Mouse (Mus musculus) stomach, embryonic 15.5 days (tissue): ENCODE measurements around the gene Arg2. TPM values are rescaled to one million over a fixed set of nuclear protein-coding genes. Genes with fewer than 3 reads are reported as not detected.

Experiments used
- ATAC-seq: fragments of 200-750 bp; cut with Nextera tagmentation; 2 replicates; pipeline ENCODE4 v1.8.0; 2017; ENCODE audit warnings: low read depth, moderate number of reproducible peaks, moderate TSS enrichment; ENCODE audit not compliant: insufficient read depth, low FRiP score
- H3K27ac ChIP-seq: fragments of 300-500 bp; sonication (generic); 2 replicates; pipeline ENCODE4 v1.5.1; 2015; ENCODE audit warnings: mild to moderate bottlenecking, inconsistent platforms
- H3K27me3 ChIP-seq: fragments of 300-500 bp; sonication (generic); replicated peaks from 2 replicates; pipeline ENCODE4 v1.6.1; 2015; ENCODE audit warnings: inconsistent platforms
- H3K36me3 ChIP-seq: fragments of 300-500 bp; sonication (generic); 2 replicates; pipeline ENCODE4 v1.6.1; 2015; ENCODE audit warnings: inconsistent platforms
- H3K4me1 ChIP-seq: fragments of 300-500 bp; sonication (generic); 2 replicates; pipeline ENCODE4 v1.6.1; 2015; ENCODE audit warnings: inconsistent platforms
- H3K4me2 ChIP-seq: fragments of 300-500 bp; sonication (generic); 2 replicates; pipeline ENCODE4 v1.6.1; 2015; ENCODE audit warnings: mild to moderate bottlenecking, inconsistent platforms
- H3K4me3 ChIP-seq: fragments of 300-500 bp; sonication (generic); replicated peaks from 2 replicates; pipeline ENCODE4 v1.5.1; 2015; ENCODE audit warnings: inconsistent platforms
- H3K9ac ChIP-seq: fragments of 300-500 bp; sonication (generic); 2 replicates; pipeline ENCODE4 v1.6.1; 2015; ENCODE audit warnings: inconsistent platforms
- H3K9me3 ChIP-seq: fragments of 300-500 bp; sonication (generic); 2 replicates; pipeline ENCODE4 v1.6.1; 2016; ENCODE audit warnings: inconsistent platforms
- WGBS: fragments of 180-500 bp; shearing (Covaris S2); methylation state at CpG from one replicate; pipeline ENCODE4 v1.1.7; 2015; 5-methylcytosine and 5-hydroxymethylcytosine counted together
- polyA plus RNA-seq: library from polyadenylated mRNA; unstranded; fragments of >200 nt; fragmentation: Nextera tagmentation; extraction: Ambion mirVana; gene quantifications from 2 replicates; pipeline ENCODE4 v1.2.1, GENCODE M21; 2015

The Arg2 gene
- polyA plus RNA-seq, 1 experiment from 2014 or later = 1.2 TPM

DNA sequence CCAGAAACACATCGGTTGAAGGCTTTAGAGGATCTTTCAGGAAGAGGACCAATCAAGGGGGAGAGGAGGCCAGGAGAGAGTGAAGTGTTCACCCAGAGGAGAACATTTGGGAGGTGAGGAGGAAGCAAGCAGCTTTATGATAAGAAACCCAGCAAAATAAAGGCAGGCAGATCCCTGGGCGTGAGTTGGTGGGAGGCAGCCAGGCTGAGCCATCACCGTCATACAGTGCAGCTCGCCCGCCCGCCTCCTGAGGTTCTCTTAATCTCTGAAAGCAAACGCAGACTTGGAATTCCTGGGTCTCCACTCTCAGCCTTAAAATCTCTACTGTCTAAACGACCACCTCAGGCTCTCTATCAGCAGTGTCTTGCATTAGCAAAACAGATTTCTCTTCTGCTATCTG lies 4.1 kb downstream of the Arg2 start:
- Histone ChIP-seq H3K4me1 (peaks cover 12% of the 10 kb centered on the region), H3K27me3 (peaks cover 32% of the 10 kb centered on the region), H3K4me3 (no peak overlapping the region), H3K27ac (no peak overlapping the region), H3K9me3 (no peaks in the 10 kb centered on the region), H3K36me3 (no peaks in the 10 kb centered on the region), H3K9ac (no peak overlapping the region), H3K4me2 (no peak overlapping the region)
- WGBS = 31% methylated on average over 8 of the region's 8 CpGs
- no peak for ATAC-seq

DNA sequence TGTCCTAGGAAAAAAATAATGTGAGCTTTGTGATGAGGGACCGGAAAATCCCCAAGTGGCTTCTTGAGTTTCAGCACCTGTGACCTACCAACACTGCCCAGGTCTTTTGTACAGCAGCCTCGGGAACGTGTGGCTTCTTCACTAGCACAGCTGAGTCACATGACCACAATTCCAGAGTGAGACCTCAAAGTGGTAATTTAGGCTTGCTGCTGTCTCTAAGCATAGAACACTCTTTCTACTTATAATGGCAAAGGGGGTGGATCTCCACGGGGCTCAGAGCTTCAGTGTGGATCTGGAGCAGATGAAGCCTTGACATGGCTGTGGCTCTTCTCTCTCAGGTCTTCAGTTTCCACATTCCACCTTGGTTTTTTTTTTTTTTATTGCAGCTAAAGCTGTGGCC lies 4.5 kb downstream of the Arg2 start:
- Histone ChIP-seq H3K4me3 (no peak overlapping the region), H3K36me3 (no peaks in the 10 kb centered on the region), H3K27ac (no peak overlapping the region), H3K27me3 (peaks cover 32% of the 10 kb centered on the region), H3K9me3 (no peaks in the 10 kb centered on the region), H3K9ac (no peak overlapping the region), H3K4me1 (peaks cover 12% of the 10 kb centered on the region), H3K4me2 (no peak overlapping the region)
- no peak for ATAC-seq
- WGBS = 32% methylated on average over 4 of the region's 4 CpGs

DNA sequence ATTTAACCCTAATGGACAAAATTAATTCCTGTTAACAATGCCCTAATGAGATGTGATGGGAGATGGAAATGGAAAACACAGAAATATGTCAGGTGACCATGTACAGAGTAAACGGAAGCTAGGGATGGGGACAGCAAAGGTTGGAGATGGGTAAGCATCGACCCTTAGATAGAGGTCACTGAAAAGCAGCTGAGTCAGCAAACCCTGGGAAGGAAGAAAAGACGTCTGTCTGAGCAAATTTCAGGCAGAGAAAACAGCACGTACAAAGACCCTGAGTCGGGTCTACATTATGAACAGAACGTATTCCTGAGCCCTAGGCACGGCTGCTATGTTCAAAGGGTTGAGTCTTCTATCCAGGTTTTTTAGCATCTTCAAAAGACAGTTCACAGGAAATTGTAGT lies 6.4 kb downstream of the Arg2 start:
- Histone ChIP-seq H3K9me3 (no peaks in the 10 kb centered on the region), H3K36me3 (no peaks in the 10 kb centered on the region), H3K27me3 (peaks cover 14% of the 10 kb centered on the region; the same call in 1 of the 2 replicates), H3K4me3 (no peak overlapping the region), H3K9ac (no peak overlapping the region), H3K27ac (no peak overlapping the region), H3K4me2 (no peak overlapping the region), H3K4me1 (no peaks in the 10 kb centered on the region)
- no peak for ATAC-seq
- WGBS = 69% methylated on average over 7 of the region's 7 CpGs

DNA sequence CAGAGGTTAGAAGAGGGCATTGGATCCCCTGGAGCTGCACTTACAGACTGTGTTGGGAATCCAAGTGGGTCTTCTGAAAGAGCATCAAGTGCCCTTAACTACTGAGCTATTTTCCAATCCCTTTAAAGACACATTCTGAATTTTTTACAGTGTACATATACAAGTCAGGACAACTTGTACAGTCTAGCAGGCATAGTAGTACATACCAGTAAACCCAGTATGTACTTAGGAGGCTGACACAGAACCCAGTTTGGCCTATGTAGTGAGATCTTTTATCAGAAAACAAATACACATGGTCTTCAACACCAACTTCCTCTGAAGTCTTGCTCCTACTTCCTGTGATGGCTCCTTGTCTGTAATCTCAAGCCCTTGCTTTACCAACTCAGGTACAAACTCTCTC lies 8.4 kb downstream of the Arg2 start:
- ATAC-seq = no peak
- no peaks in the 10 kb centered on the region for H3K4me1 ChIP-seq

DNA sequence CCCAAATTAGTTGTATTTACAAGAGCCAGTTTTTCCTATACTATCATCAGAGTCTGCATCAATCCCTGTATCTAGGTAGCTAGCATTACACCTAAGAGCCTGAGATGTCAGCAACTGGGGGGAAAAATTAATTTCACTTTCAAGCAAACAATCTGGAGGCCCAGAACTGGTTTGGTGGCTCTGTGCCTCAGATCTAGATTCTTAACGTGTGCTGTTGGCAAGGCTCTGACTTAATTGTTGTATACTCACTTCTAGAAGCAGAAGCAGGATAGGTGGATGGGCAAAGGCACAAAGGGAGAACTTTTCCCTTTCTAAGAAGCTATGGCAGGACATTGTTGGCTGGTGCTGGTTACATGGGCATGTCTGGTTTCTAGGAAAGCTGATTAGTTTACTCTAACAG lies 8.8 kb downstream of the Arg2 start:
- Histone ChIP-seq H3K36me3 (no peaks in the 10 kb centered on the region), H3K4me1 (no peaks in the 10 kb centered on the region), H3K4me3 (no peak overlapping the region), H3K9ac (no peak overlapping the region), H3K27ac (no peak overlapping the region), H3K27me3 (no peaks in the 10 kb centered on the region), H3K4me2 (no peak overlapping the region), H3K9me3 (no peaks in the 10 kb centered on the region)
- 38% methylated on average over 1 of the region's 1 CpGs for WGBS
- no peak for ATAC-seq

More for the DNA sequence above, 8.4 kb downstream of the Arg2 start:
- no peaks in the 10 kb centered on the region for H3K9me3 ChIP-seq
- H3K36me3 ChIP-seq = no peaks in the 10 kb centered on the region
- no peak overlapping the region for H3K4me3 ChIP-seq
- H3K27me3 ChIP-seq = no peaks in the 10 kb centered on the region
- no peak overlapping the region for H3K9ac ChIP-seq
- no peak overlapping the region for H3K27ac ChIP-seq
- H3K4me2 ChIP-seq = no peak overlapping the region

DNA sequence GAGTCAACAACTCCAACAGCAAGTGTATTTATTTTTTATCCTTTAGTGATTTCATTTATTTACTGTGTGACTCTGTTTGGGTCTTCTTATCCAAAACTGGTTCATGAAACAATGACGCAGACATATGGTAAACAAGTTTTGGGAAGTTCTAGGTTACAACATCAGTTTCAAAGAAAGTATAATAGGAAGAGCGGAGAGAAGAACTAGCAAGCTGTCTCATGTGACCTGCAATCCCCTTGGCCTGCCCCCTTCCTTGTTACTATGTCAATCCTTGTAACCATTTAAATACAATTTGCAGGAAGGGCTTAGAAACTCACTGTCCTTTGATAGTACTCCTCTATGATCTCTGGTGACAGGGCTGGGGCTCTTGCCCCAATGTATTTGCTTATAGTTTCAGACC lies 10.2 kb downstream of the Arg2 start:
- Histone ChIP-seq H3K4me2 (no peak overlapping the region), H3K9me3 (no peaks in the 10 kb centered on the region), H3K27me3 (no peaks in the 10 kb centered on the region), H3K4me1 (no peaks in the 10 kb centered on the region), H3K4me3 (no peak overlapping the region), H3K9ac (no peak overlapping the region), H3K36me3 (no peaks in the 10 kb centered on the region), H3K27ac (no peak overlapping the region)
- 86% methylated on average over 2 of the region's 2 CpGs for WGBS
- no peak for ATAC-seq

DNA sequence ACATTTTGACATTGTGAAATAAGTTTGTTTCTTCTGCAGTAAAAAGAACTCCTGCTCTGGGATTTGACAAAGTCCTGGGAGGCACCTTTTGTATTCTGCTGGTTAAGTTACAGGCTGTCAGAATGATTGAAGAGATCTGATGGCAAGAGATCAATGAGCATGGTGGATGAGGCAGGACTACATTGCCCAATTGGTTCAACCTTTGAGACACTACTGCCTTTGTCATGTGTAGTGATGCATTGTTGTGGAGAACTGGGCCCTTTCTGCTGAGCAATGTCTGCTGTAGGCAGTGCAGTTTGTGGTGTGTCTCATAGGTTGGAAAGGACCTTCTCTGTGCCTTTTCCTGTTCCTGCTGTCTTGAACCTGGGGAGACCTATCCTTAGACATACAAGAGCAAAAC lies 10.8 kb downstream of the Arg2 start:
- H3K27ac ChIP-seq = no peak overlapping the region
- H3K4me1 ChIP-seq = no peaks in the 10 kb centered on the region
- H3K27me3 ChIP-seq = no peaks in the 10 kb centered on the region
- H3K4me3 ChIP-seq = no peak overlapping the region
- no peak overlapping the region for H3K4me2 ChIP-seq
- H3K9me3 ChIP-seq = no peaks in the 10 kb centered on the region
- no peak for ATAC-seq
- H3K9ac ChIP-seq = no peak overlapping the region
- H3K36me3 ChIP-seq = no peaks in the 10 kb centered on the region

DNA sequence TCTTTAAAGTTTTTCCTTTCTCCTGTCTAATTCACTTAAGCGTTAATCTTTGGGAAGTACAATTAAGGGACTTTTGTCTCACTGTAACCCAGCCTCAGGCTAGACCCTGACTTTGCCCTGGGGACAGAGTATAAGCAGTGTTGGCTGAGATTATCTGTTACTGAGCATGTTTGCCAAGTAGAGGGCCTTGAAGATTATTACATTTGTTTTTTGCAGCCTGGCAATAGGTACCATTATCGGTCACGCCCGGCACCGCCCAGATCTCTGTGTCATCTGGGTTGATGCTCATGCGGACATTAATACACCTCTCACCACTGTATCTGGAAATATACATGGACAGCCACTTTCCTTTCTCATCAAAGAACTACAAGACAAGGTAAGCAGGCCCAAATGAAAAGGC lies 19.1 kb downstream of the Arg2 start:
- Histone ChIP-seq H3K27ac (no peak overlapping the region), H3K9ac (no peak overlapping the region), H3K36me3 (no peaks in the 10 kb centered on the region), H3K4me3 (no peak overlapping the region), H3K4me1 (no peaks in the 10 kb centered on the region), H3K9me3 (no peaks in the 10 kb centered on the region), H3K4me2 (no peak overlapping the region), H3K27me3 (no peaks in the 10 kb centered on the region)
- no peak for ATAC-seq
- 89% methylated on average over 6 of the region's 6 CpGs for WGBS

DNA sequence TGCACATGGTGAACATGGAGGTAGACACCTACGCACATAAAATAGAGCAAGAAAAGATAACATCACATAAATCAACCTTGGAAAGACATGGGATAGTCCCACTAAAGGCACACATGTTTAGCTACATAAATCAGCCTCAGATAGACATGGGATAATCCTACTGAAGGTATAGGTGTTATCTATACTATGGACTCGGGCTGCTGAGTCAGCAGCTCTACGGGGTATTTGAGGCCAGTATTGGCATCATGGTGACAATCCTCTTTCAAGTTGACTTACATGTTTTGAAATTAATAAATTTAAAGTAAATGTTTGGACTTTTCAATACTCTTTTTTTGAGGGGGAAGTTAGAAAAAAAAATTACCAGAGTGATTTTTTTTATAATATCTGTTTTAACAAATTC lies 32.3 kb downstream of the Arg2 start:
- H3K4me3 ChIP-seq = no peak overlapping the region
- H3K36me3 ChIP-seq = peaks cover 29% of the 10 kb centered on the region; the same call in 1 of the 2 replicates
- H3K9me3 ChIP-seq = no peaks in the 10 kb centered on the region
- H3K27ac ChIP-seq = no peak overlapping the region
- no peaks in the 10 kb centered on the region for H3K4me1 ChIP-seq
- WGBS = 90% methylated on average over 3 of the region's 3 CpGs
- no peaks in the 10 kb centered on the region for H3K27me3 ChIP-seq
- H3K9ac ChIP-seq = no peak overlapping the region
- no peak overlapping the region for H3K4me2 ChIP-seq
- no peak for ATAC-seq

DNA sequence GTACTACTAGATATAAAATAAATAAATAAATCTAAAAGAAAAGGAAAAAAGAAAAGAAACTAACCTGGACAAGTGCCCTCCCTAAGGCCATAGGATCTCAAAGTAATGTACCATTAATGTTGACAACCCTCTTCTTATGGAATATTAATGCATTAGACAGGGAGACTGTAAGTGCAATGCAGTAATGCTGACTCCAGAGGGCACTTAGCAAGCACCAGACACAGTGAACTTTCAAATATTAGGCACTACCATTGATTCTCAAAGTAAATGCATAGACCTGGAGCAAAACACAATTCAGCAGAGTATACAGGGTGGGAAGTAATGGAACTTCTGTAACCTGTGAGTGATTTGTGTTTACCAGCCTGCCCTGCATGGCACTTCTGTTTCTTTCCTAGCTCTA lies 38.6 kb downstream of the Arg2 start:
- no peak overlapping the region for H3K4me2 ChIP-seq

DNA sequence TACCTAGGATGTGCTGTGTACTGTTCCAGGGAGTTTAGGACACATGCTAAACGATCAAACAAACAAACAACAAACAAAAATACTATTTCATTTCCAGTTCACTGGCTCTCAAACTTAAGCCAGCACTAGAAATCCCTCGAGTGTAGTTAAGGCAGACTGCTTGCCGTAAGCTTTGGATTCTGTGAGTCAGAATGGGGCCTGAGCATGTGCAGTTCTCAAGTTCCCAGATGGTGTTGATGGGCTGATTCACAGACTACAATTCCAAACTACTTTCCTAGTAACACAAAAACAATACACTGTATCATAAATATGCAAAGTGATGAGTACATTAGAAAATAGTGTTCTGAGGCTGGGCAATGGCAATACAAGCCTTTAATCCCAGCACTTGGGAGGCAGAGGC lies 39.8 kb downstream of the Arg2 start:
- ATAC-seq = no peak
- Histone ChIP-seq H3K36me3 (peaks cover under 1% of the 10 kb centered on the region; the same call in 1 of the 2 replicates), H3K27me3 (no peaks in the 10 kb centered on the region), H3K9ac (no peak overlapping the region), H3K9me3 (no peaks in the 10 kb centered on the region), H3K4me3 (no peak overlapping the region), H3K27ac (no peak overlapping the region), H3K4me2 (no peak overlapping the region), H3K4me1 (peaks cover 2% of the 10 kb centered on the region; the same call in 1 of the 2 replicates)
- WGBS = 73% methylated on average over 3 of the region's 3 CpGs

More for the DNA sequence above, 38.6 kb downstream of the Arg2 start:
- Histone ChIP-seq H3K4me1 (peaks cover 2% of the 10 kb centered on the region; the same call in 1 of the 2 replicates), H3K27me3 (no peaks in the 10 kb centered on the region), H3K9ac (no peak overlapping the region), H3K4me3 (no peak overlapping the region), H3K27ac (no peak overlapping the region), H3K36me3 (0 out of 2 replicates have a peak, but pooled peaks cover 4% of the 10 kb centered on the region), H3K9me3 (no peaks in the 10 kb centered on the region)
- no peak for ATAC-seq

DNA sequence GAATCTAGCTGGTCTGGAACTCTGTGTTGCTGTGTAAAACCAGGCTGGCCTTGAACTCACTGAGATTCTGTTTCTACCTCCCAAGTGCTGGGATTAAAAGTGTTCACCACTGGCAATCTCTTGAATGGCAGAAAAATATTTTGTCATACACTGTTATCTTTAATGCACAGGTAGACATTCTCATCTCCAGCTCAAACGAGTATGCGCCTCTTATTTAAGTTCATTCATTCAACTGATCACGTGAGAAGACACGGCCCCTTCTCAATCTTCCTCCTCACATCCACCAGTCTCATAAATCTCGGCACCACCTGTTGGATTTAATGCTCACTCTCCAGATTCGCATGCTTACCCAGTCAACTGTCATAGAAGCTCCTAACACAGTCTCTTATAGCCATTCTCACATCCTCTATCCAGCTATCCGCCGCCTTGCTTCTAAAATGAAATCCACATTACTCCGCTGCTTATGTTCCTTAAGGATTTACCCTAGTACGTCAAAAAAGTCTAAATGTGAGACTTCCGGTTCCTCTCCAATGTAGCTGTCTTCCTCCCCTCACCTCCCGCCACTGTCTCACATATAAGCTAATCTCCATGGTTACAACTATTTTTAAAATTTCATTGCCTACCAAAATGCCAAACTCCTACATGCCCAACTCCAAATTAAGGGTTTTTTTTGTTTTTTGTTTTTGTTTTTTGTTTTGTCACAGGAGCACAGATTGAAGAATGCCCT lies 40.9 kb downstream of the Arg2 start:
- Histone ChIP-seq H3K4me2 (peak overlapping the region; percentile 62), H3K27ac (peak overlapping the region; percentile 93), H3K9me3 (no peaks in the 10 kb centered on the region), H3K9ac (peak overlapping the region; percentile 70), H3K36me3 (peaks cover 8% of the 10 kb centered on the region; the same call in 1 of the 2 replicates), H3K4me1 (peaks cover 2% of the 10 kb centered on the region; the same call in 1 of the 2 replicates), H3K27me3 (no peaks in the 10 kb centered on the region), H3K4me3 (peak overlapping the region; percentile 81)
- WGBS = 25% methylated on average over 12 of the region's 12 CpGs
- ATAC-seq = no peak
